Mouse (Mus musculus) heart, postnatal 25 days (tissue): ENCODE results near the gene Rala. TPM values are rescaled to one million over a fixed set of nuclear protein-coding genes. Genes with fewer than 3 reads are reported as not detected.
"Not testable (repeated sequence)": the region's sequence is repeated elsewhere in the genome, so short reads cannot be mapped to it uniquely, and the experiment has no call there.

Experiments used
- DNase-seq: peaks from one replicate; pipeline ENCODE4 v3.0.0; 2022; ENCODE audit warnings: low spot score
- intact Hi-C: fragments of 180-260 bp; cut with DNase I; formaldehyde crosslinking; loops from one replicate; pipeline ENCODE4 v1.15.1; 2025
- total RNA-seq, 2 experiments: library from RNA; stranded (reverse); gene quantifications; 2 replicates each; pipeline ENCODE4 v1.2.3; 2021

The Rala gene
- total RNA-seq, result 10 to 100 TPM; 39.0 to 40.9 TPM

DNA sequence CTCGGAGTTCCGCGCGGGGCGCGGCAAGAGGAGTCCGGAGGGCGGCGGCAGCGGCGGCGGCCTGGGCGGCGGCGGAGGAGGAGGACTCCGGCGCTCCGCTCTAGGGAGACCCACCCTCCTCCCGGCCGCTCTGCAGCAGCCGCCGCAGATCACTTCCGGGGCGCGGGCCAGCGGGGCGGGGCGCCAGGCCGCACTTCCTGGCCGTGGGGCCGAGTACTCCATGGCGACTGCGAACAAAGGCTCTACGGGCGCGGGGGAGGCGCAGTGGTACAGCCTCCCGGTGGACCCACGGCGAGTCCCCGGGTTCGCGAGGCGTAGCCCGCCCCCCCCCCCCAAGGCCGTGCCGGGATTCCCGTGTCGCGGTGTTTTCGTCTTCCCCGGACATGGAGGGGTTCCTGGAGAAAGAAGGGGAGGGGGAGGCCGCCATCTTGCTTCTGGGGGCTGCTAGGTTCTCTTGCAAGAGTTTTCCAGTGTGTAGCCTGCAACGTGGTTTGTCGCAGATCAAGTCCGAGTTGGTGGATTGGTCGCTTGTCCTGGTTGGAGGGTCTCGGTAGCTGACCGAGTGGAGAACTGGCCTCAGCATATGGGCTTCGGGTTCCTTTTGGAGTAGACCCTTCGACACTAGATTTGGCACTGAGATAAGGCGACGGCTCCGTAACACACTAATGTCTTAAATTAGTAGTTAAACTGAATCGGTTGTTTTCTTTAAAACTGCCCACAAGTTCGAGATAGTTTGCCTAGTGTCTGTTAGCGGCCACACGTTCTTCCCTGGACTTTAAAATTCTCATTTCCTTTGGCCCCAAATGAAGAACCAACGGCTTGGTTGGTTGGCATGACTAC lies at the start of gene Rala:
Gene Rala (minus strand): TSS at position 162 of the 840 bp plus-strand sequence.
- DNase-seq, result peak; percentile 89
- intact Hi-C loops, result loop anchor here (1.0 to 10.0 kb wide), 3 partner anchors 48 to 249 kb away; partner anchors contain the start of genes Cdk13, Mplkip and Sugct

DNA sequence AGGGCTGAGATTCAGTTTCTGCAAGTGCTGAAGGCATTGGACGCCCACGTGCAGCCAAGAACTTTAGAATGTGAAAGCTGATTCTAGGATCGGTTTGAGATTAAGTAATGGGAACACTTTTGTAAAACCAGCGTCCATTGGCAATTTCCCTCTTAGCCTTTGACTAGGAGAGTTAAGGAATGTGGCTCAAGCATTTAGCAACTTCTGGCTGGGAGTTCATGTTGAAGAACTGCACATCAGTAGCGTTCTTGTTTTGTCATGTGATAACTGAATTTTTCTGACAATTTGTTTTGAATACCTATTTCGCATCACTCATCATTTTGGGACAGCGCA lies 49.4 kb upstream of the Rala start:
- no peak for DNase-seq
- intact Hi-C loops, result loop anchor here (5.0 to 10.0 kb wide), 2 partner anchors 249 to 296 kb away; partner anchors contain the start of genes Mplkip and Sugct

DNA sequence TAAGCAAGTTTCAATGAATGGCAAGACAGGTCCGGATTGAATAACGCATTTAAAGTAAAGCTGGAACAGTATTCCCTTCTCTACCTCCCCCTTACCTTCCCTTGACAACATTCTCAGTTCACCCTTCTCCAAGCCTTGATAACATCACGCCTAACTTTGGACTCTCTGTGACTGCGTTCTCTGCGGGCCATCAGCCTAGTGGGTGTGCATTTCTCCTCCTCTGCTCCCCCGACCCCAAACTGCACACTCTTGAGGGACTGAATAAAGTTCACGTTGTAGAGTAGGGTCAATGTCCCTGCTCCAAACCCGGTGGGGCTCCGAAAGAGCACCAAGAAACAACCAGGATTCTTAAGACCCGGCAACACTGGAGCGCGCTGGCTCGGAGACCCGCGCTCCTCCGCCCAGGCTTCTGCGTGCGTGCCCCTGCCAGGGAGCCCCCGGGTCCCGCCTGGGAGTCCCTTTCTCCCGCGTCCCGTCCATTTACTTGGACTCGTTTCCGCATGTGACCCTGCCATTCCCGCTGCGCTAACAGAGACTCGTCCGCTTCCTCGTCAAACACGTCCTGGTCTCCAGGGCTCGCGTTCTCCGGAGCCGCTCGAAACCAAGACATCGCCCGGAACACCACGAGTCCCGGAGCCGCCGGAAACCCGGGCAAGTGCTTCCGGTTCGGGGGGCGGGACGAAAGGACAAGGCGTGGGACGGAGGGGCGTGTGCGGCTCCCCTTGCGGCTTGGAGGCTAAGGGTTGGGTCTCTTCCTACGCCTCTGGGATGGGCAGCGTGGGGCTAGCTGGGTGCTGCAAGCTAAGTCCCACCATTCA lies 48.9 kb upstream of the Rala start, which contains the start of gene Yae1d1:
Gene Yae1d1 (minus strand): TSS at position 653 of the 818 bp plus-strand sequence.
- intact Hi-C loops, result loop anchor here (1.0 to 10.0 kb wide), 3 partner anchors 49 to 296 kb away; partner anchors contain the start of genes Mplkip, Rala and Sugct
- peak; percentile 73 for DNase-seq

DNA sequence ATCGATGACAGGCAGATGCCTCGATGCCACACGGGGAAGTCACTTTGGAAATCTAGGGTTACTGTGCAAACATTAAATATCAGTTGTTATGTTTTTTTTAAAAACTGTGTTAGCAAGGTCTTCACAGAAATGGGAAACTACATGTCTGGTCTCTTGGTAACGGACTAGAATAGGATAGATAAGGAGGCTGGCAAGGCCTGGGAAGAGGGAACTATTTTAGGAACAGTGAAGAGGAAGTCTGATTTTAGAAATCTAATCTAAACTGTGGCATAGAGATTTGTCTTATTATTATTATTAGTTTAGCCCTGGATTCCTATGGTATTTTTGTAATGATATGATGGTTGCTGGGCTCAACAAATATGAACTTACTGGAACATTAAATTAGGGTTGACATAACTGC lies 48.0 kb upstream of the Rala start:
- DNase-seq, result no peak

DNA sequence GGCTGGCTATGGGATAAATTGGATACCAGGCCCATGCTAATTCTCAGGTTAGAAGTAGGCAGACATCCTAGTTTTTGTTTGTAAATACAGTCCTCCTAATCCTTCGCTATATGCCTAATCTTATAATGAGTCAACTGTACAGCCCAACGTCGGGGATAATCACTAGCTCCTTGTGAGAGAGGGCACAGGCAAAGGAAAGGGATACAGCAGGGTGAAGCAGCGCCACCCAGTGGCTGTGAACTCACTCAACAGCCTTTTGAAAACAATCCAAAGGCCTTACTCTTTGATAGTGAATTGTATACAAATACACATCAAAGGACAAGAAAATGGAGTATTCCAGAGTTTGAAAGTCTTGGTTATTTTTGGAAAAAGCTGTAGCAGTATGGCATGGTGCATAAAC lies 39.2 kb upstream of the Rala start:
- DNase-seq, result no peak
- intact Hi-C loops, result loop anchor here (2.0 to 5.0 kb wide), 2 partner anchors 36 to 144 kb away; no protein-coding TSS in a partner anchor

More for the DNA sequence above, 48.0 kb upstream of the Rala start:
- intact Hi-C loops, result loop anchor here (1.0 to 10.0 kb wide), 3 partner anchors 48 to 295 kb away; partner anchors contain the start of genes Mplkip, Rala and Sugct

DNA sequence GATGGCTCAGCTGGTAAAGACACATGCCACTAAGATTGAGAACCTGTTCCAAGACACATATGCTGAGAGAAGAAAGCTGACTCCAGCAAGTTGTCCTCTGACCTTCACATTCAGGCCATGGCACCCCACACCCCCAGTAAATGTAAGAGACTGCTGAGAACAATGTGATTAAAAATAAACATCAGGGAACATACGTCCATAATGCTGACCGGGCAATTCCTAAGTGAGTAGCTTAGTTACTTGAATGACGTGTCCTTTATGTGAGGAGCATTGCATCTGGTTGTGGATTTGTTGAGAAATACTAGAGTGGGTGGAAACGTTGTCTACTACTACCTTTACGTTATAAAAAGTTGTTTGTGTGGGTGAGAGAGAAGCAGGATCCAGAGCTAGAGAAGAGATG lies 38.6 kb upstream of the Rala start:
- no peak for DNase-seq
- intact Hi-C loops, result loop anchor here (2.0 to 5.0 kb wide), 2 partner anchors 35 to 144 kb away; no protein-coding TSS in a partner anchor

DNA sequence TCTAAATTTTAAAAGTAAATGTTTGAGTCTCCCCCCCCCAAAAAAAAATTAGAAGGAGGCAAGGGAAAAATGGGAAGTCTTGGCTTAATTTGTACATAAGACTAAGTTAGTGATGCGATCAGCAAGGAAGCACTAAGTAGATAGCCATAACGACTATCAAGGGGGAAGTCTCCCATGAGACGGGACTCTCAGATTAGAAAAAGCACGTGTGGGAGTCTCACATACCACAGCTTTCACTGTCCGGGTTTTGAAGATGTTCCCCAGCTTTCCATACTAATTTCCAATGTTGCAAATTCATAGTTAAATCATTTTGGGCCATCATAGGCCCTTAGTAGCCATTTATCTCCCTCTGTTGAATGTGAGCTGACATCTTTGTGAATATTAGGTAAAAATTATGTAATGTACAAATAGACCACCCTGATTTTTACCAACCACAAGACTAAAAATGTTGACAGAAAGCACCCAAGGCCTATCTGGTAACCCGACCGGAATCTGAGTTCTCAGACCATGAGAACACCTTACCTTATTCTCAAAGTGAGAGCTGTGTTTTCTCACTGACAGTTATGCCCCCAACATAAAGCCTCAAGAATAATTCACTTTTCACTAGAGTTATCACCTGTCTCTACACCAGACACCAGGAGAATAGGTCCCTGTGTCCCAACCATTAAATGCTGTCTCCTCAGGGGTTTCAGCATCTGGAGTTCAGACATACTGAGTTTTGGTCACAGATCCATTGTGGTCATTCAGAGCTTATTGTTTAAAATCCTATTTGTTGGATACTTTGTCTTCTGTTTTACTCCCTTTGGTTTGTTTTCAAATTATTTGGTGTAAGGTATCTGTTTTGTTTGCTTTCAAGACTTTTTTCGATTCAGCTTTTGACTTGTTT lies 33.1 kb upstream of the Rala start:
- DNase-seq, result no peak
- intact Hi-C loops, result no loop called here

DNA sequence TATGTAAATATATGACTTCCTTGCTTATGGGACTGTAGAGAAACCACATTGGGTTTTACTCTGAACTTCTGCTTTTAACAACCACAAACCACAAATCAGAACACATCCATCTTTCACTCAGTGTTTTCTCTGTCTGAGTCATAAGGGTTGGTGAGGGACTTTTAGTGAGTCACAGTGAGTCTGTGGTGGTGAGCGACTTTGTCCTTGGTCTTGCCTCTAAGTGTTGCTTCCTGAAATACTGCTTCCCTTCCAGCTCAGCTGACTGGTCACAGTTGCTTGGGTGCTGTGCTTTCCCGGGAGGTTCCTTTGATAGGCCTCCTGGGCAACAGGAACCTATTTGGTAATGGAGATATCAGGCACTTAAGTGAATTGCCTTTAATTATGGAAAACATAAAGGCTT lies 31.9 kb upstream of the Rala start:
- intact Hi-C loops, result no loop called here
- no peak for DNase-seq

DNA sequence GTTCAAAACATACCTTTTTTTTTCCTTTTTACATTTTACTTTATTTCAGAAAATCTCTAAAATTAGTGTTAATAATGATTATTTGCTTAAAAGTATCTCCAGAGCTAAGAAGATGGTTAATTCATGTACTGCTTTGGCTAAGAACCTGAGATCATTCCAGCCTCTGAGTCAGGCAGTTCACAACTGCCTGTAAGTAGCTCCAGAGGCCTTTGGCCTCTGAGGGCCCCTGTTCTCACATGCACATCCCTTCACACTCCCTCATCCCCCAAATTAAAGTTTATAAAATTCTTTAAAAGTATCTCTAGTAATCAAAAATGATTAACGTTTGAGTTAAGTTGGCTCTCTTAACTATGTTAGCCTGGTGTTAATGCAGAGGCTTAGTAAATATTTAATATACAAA lies 31.4 kb upstream of the Rala start:
- intact Hi-C loops, result no loop called here
- DNase-seq, result no peak

DNA sequence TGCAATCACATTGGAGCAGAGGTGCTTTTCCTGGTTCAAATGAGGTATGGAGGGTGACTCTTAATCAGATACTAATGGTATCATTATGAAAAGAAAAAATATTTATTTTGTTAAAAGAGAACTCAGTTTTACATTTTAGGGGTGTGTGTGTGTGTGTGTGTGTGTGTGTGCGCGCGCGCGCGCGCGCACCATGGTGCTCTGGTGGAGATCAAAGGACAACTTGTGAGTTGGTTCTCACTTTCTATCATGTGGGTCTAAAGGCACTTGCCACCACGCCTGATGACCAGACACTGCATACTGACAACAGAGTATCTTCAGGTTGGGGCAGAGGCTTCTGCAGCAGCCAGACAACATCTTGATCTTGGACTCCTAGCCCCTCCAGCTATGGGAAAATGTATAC lies 30.7 kb upstream of the Rala start:
- no peak for DNase-seq
- intact Hi-C loops, result no loop called here

DNA sequence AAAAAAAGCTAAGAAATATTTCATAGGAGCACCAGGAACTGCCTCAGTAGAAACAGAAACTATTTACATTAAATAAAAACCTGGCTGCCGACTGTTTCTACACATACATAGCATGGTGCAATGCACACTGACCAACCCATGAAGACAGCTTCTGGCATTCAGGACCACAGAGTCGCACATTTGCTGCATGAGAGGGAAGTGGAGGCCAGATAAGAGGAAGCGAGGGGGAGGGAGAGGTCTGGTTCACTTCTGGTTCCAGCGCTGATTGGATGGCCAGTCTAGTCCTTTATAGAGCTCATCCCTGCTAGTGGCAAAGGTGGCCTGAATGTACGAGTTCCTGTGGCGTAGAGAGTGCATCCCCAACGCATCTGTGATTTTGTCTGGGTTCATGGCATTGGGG lies 16.6 kb upstream of the Rala start:
- intact Hi-C loops, result no loop called here
- no peak for DNase-seq

DNA sequence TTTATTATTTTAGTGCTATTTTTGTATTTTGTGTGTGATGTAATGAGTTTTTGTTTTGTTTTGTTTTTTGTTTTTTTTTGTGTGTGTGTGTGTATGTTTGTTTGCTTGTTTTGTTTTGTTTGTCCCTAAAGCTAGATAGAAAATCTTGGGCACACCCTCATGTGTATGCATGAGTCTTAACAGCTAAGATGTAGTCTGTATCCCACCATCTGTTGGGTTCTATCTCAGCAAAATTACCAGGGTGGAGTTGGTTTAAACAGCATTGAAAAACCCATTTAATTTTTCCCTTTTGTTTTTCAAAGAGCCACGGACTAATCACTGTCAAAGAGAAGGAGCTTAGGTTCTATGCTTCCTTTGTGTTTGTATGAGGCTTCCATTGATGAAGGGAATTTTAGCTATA lies 10.2 kb upstream of the Rala start:
- intact Hi-C loops, result no loop called here
- no peak for DNase-seq

DNA sequence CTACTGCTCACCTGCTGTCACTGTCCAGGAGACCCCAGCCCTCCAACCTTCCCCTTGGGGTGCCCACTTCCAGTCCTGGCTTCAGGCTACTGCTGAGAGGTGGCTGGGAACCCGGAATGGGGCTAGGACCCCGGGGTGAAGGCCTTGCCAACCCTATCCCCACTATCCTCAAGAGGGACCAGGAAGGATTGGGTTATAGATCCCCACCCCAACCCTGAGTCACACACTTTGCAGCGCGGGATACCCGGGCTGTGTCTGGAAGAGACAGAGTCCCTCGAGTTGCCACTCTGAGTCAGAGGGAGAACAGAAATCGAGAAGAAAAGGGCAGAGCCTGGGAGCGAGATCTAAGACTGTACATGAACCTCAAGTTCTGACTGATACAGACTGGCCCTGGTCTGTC lies 6.5 kb upstream of the Rala start:
- DNase-seq, intact Hi-C loops: not testable (repeated sequence)

DNA sequence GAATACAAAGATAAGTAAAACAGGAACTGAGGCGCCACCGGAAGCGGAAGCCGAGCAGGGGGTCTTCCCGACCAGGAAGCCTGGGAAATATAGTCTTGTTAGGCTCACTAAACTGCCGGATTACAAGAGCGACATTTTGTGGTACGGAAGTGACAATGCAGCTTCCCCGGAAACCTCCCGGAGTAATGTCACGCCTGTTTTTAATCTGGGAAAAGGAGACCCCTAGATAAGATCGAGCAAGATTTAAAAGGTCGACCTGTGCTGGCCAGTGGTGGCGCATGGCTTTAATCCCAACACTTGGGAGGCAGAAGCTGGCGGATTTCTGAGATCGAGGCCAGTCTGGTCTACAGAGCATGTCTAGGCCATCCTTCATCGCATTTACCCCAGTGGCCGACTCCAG lies 5.5 kb upstream of the Rala start:
- intact Hi-C loops, result loop anchor here (5.0 to 10.0 kb wide), 2 partner anchors 33 to 255 kb away; partner anchors contain the start of genes Mplkip and Sugct
- DNase-seq, result no peak

DNA sequence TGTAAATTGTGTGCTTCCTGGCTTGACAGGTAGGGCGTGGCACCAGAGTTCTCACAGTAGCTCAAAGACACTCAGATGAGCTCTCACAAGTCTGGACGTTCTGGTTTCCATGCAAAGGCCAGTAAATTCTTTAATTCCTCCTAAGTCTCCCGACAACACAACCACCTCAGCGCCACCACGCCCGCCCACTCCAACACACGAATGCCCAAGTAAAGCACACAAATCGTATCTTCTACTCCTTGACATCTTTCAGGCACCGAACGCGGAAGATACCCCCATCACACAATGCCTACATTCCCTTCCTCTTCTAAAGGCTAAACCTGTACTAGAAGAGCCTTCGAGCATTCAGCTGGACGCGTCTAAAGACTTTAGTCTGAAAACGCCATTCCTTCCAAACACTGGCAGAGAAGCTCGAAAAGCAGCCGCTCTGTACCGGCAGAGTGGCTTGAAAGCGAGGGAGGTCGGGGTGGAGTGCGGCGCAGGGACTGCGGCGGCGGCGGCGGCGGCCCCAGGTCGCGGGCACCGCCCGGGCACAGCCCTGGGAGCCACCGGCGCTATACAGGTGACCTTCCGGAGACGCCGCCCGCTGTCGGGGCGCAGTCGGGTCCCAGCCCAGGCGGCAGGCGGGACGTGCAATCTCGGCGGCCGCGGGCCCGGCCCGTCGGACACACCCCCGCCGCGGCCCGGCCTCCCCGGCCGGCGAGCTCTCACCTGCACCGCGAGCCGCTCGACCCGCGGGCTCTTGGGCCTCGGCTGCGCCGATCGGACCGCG lies 547 bp downstream of the Rala start:
- intact Hi-C loops, result loop anchor here (1.0 to 10.0 kb wide), 3 partner anchors 49 to 249 kb away; partner anchors contain the start of genes Cdk13, Mplkip and Sugct
- no peak for DNase-seq

DNA sequence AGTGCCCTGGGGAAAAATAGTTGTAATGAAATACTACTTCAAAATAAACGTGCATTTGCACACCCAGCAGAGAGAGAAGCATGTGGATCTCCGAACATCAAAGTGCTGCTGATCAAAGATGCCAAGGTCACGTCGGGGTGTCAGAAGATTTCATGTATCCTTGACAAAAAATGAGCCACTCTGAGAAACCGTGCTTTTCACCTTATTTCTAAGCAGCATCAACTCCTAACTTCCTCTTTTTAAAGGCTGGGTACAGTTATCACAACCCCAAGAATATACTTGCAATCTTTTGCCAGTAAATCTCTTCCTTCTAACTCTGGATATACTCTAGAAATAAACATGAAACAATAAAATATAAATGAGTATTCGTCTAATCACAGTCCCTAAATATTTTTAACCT lies 1.7 kb downstream of the Rala start:
- no peak for DNase-seq
- intact Hi-C loops, result loop anchor here (5.0 to 10.0 kb wide), 2 partner anchors 135 to 248 kb away; partner anchors contain the start of genes Cdk13, Mplkip and Sugct

DNA sequence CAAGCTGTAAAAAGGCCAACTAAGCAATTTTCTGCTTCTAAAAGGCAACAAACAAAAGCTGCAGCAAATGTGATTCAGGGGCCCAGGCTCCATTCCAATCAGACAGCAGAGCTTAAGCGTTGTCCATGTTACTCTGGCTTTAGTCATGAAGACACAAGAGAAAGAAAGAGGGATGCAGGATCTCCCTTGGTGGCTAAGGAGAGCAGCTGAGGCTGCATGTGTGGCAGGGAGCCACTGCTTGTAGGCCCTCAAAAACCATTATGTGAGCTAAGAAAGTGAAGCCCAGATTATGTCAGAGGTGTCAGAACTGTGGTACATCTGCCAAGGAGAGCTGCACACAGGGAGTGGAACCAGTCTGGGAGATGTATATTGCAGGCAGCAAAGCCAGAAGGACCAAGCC lies 36.7 kb downstream of the Rala start:
- no peak for DNase-seq
- intact Hi-C loops, result no loop called here

DNA sequence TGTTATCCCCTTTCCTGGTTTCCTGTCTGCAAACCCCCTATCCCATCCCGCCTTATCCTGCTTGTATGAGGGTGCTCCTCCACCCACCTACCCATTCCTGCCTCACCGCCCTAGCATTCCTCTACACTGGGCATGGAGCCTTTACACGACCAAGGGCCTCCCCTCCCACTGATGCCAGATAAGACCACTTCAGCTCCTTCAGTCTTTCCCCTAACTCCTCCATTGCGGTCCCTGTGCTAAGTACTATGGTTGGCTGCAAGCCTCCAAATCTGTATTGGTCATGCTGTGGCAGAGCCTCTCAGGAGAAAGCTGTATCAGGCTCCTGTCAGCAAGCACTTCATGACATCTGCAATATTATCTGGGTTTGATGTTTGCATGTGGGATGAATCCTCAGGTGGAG lies 42.6 kb downstream of the Rala start:
- intact Hi-C loops, result no loop called here
- DNase-seq, result no peak

DNA sequence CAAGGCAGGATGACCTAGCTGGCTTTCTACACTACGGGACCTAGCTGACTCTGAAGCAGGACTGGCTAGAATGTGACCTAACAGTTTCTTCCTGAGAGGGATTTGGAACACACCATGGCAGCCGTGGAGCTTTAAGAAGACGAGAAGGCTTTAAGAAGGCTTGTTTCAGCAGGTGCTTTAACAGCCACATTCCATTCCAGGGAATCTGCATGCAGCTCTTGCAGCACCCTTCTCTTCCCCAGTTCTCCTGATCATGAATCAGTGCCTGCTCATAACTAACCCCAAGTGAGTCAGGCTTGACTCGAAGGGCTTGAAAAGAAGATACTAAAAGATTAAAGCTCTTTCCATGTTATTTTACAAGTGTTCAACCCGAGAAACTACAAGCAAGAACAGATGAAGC lies 43.4 kb downstream of the Rala start:
- intact Hi-C loops, result no loop called here
- no peak for DNase-seq
